Mouse (Mus musculus): Measurements from ENCODE around the gene Tmem144.
"Not testable (repeated sequence)": the region's sequence is repeated elsewhere in the genome, so short reads cannot be mapped to it uniquely, and the experiment has no call there.

Gene Tmem144

GRCm38 (mm10) chr3:79811632-79812031 is 40.9 kb downstream of the Tmem144 start:
- no peak for DNase-seq (ENCODE audit: low read depth in 1 of 2, low spot score in 2 of 2)

GRCm38 (mm10) chr3:79810563-79810962 is 42.0 kb downstream of the Tmem144 start:
- no peak for DNase-seq (ENCODE audit: low read depth in 1 of 2, low spot score in 2 of 2)

- no peak for DNase-seq (ENCODE audit: low read depth in 1 of 2, low spot score in 2 of 2)
Observed at GRCm38 (mm10) chr3:79809180-79809567, 43.4 kb downstream of the Tmem144 start.

- DNase-seq (ENCODE audit: low read depth in 1 of 2, low spot score in 2 of 2) = no peak
Observed at GRCm38 (mm10) chr3:79808530-79809179, 43.9 kb downstream of the Tmem144 start.

GRCm38 (mm10) chr3:79800761-79801160 is 51.8 kb downstream of the Tmem144 start:
- not testable (repeated sequence) for DNase-seq (ENCODE audit: low read depth in 1 of 2, low spot score in 2 of 2)

GRCm38 (mm10) chr3:79792307-79792706 is 60.3 kb downstream of the Tmem144 start:
- DNase-seq (ENCODE audit: low read depth in 1 of 2, low spot score in 2 of 2) = no peak

GRCm38 (mm10) chr3:79790324-79790723 is 62.2 kb downstream of the Tmem144 start:
- no peak for DNase-seq (ENCODE audit: low read depth in 1 of 2, low spot score in 2 of 2)

- no peak for DNase-seq (ENCODE audit: low read depth in 1 of 2, low spot score in 2 of 2)
Observed at GRCm38 (mm10) chr3:79789554-79789953, 63.0 kb downstream of the Tmem144 start.

- DNase-seq (ENCODE audit: low read depth in 1 of 2, low spot score in 2 of 2) = no peak
Observed at GRCm38 (mm10) chr3:79788959-79789358, 63.6 kb downstream of the Tmem144 start.

GRCm38 (mm10) chr3:79784362-79784736 is 68.2 kb downstream of the Tmem144 start:
- DNase-seq (ENCODE audit: low read depth in 1 of 2, low spot score in 2 of 2) = no peak

- no peak for DNase-seq (ENCODE audit: low read depth in 1 of 2, low spot score in 2 of 2)
Observed at GRCm38 (mm10) chr3:79783630-79784361, 68.8 kb downstream of the Tmem144 start.

GRCm38 (mm10) chr3:79772701-79773100 is 79.9 kb downstream of the Tmem144 start:
- no peak for DNase-seq (ENCODE audit: low read depth in 1 of 2, low spot score in 2 of 2)

Measured in monocyte, adult 2 months (primary cell).